Mouse (Mus musculus): Measurements from ENCODE around the gene Nxph3.

Gene Nxph3

GRCm38 (mm10) chr11:95493010-95493409, 21.4 kb downstream of the Nxph3 start:
- DNase-seq (ENCODE audit: low read depth, low spot score): no peak

- DNase-seq (ENCODE audit: low read depth, low spot score): no peak
These were observed 22.1 kb downstream of the Nxph3 start for GRCm38 (mm10) chr11:95492256-95492655.

GRCm38 (mm10) chr11:95490104-95490503, 24.3 kb downstream of the Nxph3 start:
- no peak for DNase-seq (ENCODE audit: low read depth, low spot score)

- DNase-seq (ENCODE audit: low read depth, low spot score): no peak
These were observed 27.1 kb downstream of the Nxph3 start for GRCm38 (mm10) chr11:95487237-95487636.

GRCm38 (mm10) chr11:95485634-95486033, 28.7 kb downstream of the Nxph3 start:
- DNase-seq (ENCODE audit: low read depth, low spot score): no peak

GRCm38 (mm10) chr11:95480662-95481061, 33.7 kb downstream of the Nxph3 start:
- DNase-seq (ENCODE audit: low read depth, low spot score): no peak

- no peak for DNase-seq (ENCODE audit: low read depth, low spot score)
These were observed 34.9 kb downstream of the Nxph3 start for GRCm38 (mm10) chr11:95479458-95479857.

- DNase-seq (ENCODE audit: low read depth, low spot score): no peak
These were observed 38.0 kb downstream of the Nxph3 start for GRCm38 (mm10) chr11:95476323-95476722.

GRCm38 (mm10) chr11:95473456-95473855, 40.9 kb downstream of the Nxph3 start:
- no peak for DNase-seq (ENCODE audit: low read depth, low spot score)

- no peak for DNase-seq (ENCODE audit: low read depth, low spot score)
These were observed 41.4 kb downstream of the Nxph3 start for GRCm38 (mm10) chr11:95472942-95473341.

- no peak for DNase-seq (ENCODE audit: low read depth, low spot score)
These were observed 46.6 kb downstream of the Nxph3 start for GRCm38 (mm10) chr11:95467731-95468130.

GRCm38 (mm10) chr11:95462168-95462567, 52.2 kb downstream of the Nxph3 start:
- no peak for DNase-seq (ENCODE audit: low read depth, low spot score)

- no peak for DNase-seq (ENCODE audit: low read depth, low spot score)
These were observed 53.5 kb downstream of the Nxph3 start for GRCm38 (mm10) chr11:95460872-95461271.

Measured in WW6 (cell line).